Mouse (Mus musculus): Measurements from ENCODE around the gene Pnrc1. TPM values are rescaled to one million over a fixed set of nuclear protein-coding genes. Genes with fewer than 3 reads are reported as not detected.

Pnrc1 gene
- total and polyA plus RNA-seq, 3 experiments = 27.8 to 35.3 (median 32.2) TPM

DNA sequence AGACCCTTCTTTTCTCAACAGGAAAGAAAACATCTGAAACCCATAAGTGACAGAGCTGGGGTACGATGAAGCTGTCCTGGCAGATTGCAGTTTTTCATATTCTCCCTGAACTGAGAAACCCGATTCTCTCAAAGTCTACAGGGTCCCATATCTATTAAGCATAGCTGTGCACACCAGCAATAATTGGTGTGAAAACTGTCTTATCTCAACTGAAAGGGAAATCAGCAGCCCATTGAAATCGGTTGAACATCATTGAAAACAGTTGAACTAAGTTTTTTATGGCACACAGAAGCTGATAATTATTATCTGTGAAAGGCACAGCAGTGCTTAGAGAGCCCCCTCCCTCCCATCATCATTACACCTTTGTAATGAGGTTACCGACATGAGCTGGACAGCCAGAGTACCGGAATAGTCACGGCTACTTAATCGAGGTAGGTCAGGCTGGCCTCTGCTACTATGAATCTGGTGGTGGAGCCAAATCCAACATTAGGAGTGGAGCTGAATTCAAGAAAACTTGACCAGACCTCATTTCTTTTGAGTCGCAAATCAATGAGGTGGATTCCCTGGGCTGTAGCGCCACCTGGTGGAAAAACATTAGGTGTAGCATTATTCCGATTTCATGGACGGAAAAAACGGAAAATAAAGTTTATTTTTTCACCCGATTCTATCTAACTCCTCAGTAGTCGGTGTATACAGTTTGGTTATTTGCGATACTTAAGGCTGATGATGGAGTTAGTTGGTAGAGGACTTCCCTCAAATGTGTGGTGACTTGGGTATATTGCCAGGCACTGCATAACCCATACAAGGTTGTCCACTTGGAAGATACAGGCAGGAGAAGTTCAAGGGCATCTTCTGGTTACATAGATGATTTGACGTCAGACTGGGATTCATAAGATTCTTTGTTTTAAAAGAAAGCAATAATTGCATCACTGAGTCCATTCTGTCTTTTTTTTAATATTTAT lies 2.7 kb upstream of the Pnrc1 start:
- dilution Hi-C loops (cut with MboI; ENCODE audit: extremely low pct_ligation_motif_present, extremely low pct_unique_long_range_greater_than_20kb, low sequenced_read_pairs) = no loop called here

DNA sequence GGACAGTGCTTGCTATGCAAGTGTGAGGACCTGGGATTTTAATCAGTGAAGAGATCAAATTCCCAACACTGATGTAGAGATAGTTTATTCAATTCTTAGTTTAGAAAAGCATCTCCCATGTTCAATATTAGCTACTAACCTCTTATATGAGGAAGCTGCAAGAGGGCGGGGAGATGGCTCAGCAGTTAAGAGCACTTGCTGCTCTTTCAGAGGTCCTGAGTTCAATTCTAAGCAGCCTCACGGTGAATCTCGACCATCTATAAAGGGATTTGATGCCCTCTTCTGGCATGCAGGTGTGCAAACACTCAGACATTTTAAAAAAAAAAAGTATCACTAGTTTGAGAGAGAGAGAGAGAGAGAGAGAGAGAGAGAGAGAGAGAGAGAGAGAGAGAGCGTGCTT lies 915 bp upstream of the Pnrc1 start:
- Histone ChIP-seq H3K79me2 (replicated peaks; ENCODE audit: control insufficient read depth, extremely low read depth, insufficient read depth, poor library complexity, severe bottlenecking) (no peaks in the 10 kb centered on the region), H3K36me3 (replicated peaks in 1 of 2; ENCODE audit: control insufficient read depth in 1 of 2, insufficient read depth in 1 of 2, low read length in 1 of 2) (peaks cover 0 to 2% of the 10 kb centered on the region in 2 experiments), H3K4me1 (ENCODE audit: control insufficient read depth in 1 of 2, insufficient read depth in 2 of 2) (peaks cover 2 to 22% of the 10 kb centered on the region in 2 experiments; a peak in 2 of 4 replicates), H3K4me3 (replicated peaks in 1 of 3; ENCODE audit: low read depth in 2 of 3, low read length in 2 of 3, poor library complexity in 1 of 3) (no peak overlapping the region), H3K9ac (ENCODE audit: insufficient read depth, low read depth) (no peak overlapping the region), H3K27ac (ENCODE audit: insufficient read depth, low read depth) (no peak overlapping the region), H3K27me3 (replicated peaks) (peaks cover 2% of the 10 kb centered on the region), H3K9me3 (replicated peaks; ENCODE audit: low read length) (peaks cover 3% of the 10 kb centered on the region), H3K4me2 (ENCODE audit: insufficient read depth, low read depth, poor library complexity, severe bottlenecking) (peak overlapping the region; percentile 58; the same call in 1 of the 2 replicates)
- DNase-seq (ENCODE audit: extremely low read depth) = peak; percentile 51
- in situ Hi-C loops (cut with MboI; ENCODE audit: low pct_ligation_motif_present, low pct_unique_long_range_greater_than_20kb, low sequenced_read_pairs) (loop anchor here (10.0 kb wide), 1 partner anchor 256 kb away; the partner anchor contains the start of gene Ube2j1), dilution Hi-C loops (cut with MboI; ENCODE audit: extremely low pct_ligation_motif_present, extremely low pct_unique_long_range_greater_than_20kb, low sequenced_read_pairs) (no loop called here)
- TF ChIP-seq ZNF384 (IDR thresholded peaks at IDR 0.05; ENCODE audit: low read depth, low read length) (peak; percentile 90), IRF4 (IDR thresholded peaks at IDR 0.05; ENCODE audit: low read depth, low read length) (no peak), KAT2A (IDR thresholded peaks at IDR 0.05; ENCODE audit: insufficient replicate concordance, low read length) (no peak), JUND (conservative IDR thresholded peaks at IDR 0.05; ENCODE audit: low read depth, low read length) (peak; percentile 57), RAD21 (IDR thresholded peaks at IDR 0.05; ENCODE audit: low read depth, low read length) (peak; percentile 60), SMC3 (IDR thresholded peaks at IDR 0.05; ENCODE audit: low read depth, low read length) (peak; percentile 37), TBP (conservative IDR thresholded peaks at IDR 0.05; ENCODE audit: low read depth, low read length) (0 out of 2 replicates have a peak, but pooled peaks have one; percentile 40), CTCF (conservative IDR thresholded peaks at IDR 0.05 in 1 of 2, IDR thresholded peaks at IDR 0.05 in 1 of 2; ENCODE audit: low read depth in 2 of 2, low read length in 2 of 2) (peak in 1 of 2 experiments; percentile 60; a peak in 2 of 4 replicates), CHD2 (IDR thresholded peaks at IDR 0.05; ENCODE audit: low read length) (no peak), CHD1 (IDR thresholded peaks at IDR 0.05; ENCODE audit: low read depth, low read length) (no peak), UBTF (IDR thresholded peaks at IDR 0.05; ENCODE audit: low read depth, low read length) (no peak)

More for the DNA sequence above, 2.7 kb upstream of the Pnrc1 start:
- Histone ChIP-seq H3K9ac (ENCODE audit: insufficient read depth, low read depth) (no peak overlapping the region; the same call in 1 of the 2 replicates), H3K27me3 (replicated peaks) (peaks cover 2% of the 10 kb centered on the region), H3K4me2 (ENCODE audit: insufficient read depth, low read depth, poor library complexity, severe bottlenecking) (peak overlapping the region; percentile 66; the same call in 1 of the 2 replicates), H3K79me2 (replicated peaks; ENCODE audit: control insufficient read depth, extremely low read depth, insufficient read depth, poor library complexity, severe bottlenecking) (no peaks in the 10 kb centered on the region), H3K4me1 (ENCODE audit: control insufficient read depth in 1 of 2, insufficient read depth in 2 of 2) (peaks cover 2 to 22% of the 10 kb centered on the region in 2 experiments; a peak in 2 of 4 replicates), H3K36me3 (replicated peaks in 1 of 2; ENCODE audit: control insufficient read depth in 1 of 2, insufficient read depth in 1 of 2, low read length in 1 of 2) (no peaks in the 10 kb centered on the region), H3K27ac (ENCODE audit: insufficient read depth, low read depth) (no peak overlapping the region), H3K4me3 (replicated peaks in 1 of 3; ENCODE audit: low read depth in 2 of 3, low read length in 2 of 3, poor library complexity in 1 of 3) (no peak overlapping the region), H3K9me3 (replicated peaks; ENCODE audit: low read length) (peaks cover 3% of the 10 kb centered on the region)
- no peak for TF ChIP-seq EP300 (IDR thresholded peaks at IDR 0.05; ENCODE audit: low read length)
- TF ChIP-seq CTCF (conservative IDR thresholded peaks at IDR 0.05 in 1 of 2, IDR thresholded peaks at IDR 0.05 in 1 of 2; ENCODE audit: low read depth in 2 of 2, low read length in 2 of 2) = peak; percentile 69 to 93
- TF ChIP-seq KAT2A (IDR thresholded peaks at IDR 0.05; ENCODE audit: insufficient replicate concordance, low read length) = no peak
- TF ChIP-seq RAD21 (IDR thresholded peaks at IDR 0.05; ENCODE audit: low read depth, low read length) = peak; percentile 98
- TF ChIP-seq SMC3 (IDR thresholded peaks at IDR 0.05; ENCODE audit: low read depth, low read length) = peak; percentile 91
- TF ChIP-seq RCOR1 (conservative IDR thresholded peaks at IDR 0.05; ENCODE audit: low read depth, low read length) = no peak
- peak; percentile 45; the same call in 1 of the 2 replicates for TF ChIP-seq ZC3H11A (IDR thresholded peaks at IDR 0.05; ENCODE audit: low read depth, low read length)
- TF ChIP-seq MEF2A (IDR thresholded peaks at IDR 0.05; ENCODE audit: borderline replicate concordance, low read depth, low read length) = no peak
- no peak for TF ChIP-seq BHLHE40 (IDR thresholded peaks at IDR 0.05; ENCODE audit: low read depth, low read length)
- in situ Hi-C loops (cut with MboI; ENCODE audit: low pct_ligation_motif_present, low pct_unique_long_range_greater_than_20kb, low sequenced_read_pairs) = loop anchor here (10.0 kb wide), 1 partner anchor 258 kb away; the partner anchor contains the start of gene Ube2j1
- peak; percentile 78 for DNase-seq (ENCODE audit: extremely low read depth)
